Mouse (Mus musculus) neutrophil, adult 5-6 weeks (primary cell): Measurements from ENCODE around the gene Pitpnm2. TPM values are rescaled to one million over a fixed set of nuclear protein-coding genes. Genes with fewer than 3 reads are reported as not detected.

Experiments used
- ATAC-seq: fragments of 151-379, 151-347 bp; 2 replicates; pipeline ENCODE4 v1.8.0; 2017; ENCODE audit warnings: mild to moderate bottlenecking, moderate TSS enrichment; ENCODE audit not compliant: insufficient number of reproducible peaks, poor library complexity, low FRiP score, severe bottlenecking; ENCODE audit errors: extremely low read depth
- total RNA-seq: library from RNA; stranded (forward); fragments of 200-1000 nt; gene quantifications from 2 replicates; pipeline ENCODE4 v1.2.3, GENCODE M21; 2017

Gene Pitpnm2
- total RNA-seq, 1 experiment from 2014 or later = 11.3 TPM

DNA sequence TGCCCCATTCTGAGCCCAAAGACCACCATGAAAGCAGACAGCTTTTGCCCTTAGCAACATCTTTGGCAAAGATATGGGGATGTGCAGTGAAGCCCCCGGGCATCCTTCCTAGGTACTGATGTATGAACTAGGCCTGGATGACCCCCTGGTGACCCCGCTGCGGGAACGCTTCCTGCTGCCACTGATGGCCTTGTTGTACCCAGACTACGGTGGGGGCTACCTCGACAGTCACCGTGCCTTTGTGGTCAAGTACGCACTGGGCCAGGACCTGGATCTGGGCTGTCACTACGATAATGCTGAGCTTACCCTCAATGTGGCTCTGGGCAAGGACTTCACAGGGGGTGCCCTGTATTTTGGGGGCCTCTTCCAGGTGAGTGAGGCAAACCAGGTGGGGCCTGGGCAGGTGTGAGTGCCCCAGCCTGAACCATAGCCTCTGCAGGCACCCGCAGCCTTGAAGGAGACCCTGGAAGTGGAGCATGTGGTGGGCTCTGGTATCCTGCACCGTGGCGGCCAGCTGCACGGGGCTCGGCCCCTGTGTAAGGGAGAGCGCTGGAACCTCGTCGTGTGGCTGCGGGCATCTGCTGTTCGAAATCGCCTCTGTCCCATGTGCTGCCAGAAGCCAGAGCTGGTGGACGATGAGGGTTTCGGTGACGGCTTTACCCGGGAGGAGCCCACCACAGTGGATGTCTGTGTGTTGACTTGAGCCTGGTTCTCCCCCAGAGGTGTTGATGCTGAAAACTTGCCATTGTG, 135.1 kb downstream of the Pitpnm2 start:
- no peak for ATAC-seq

GRCm38 (mm10) chr5:124113030-124113429, 136.5 kb downstream of the Pitpnm2 start:
- ATAC-seq = no peak

GRCm38 (mm10) chr5:124112531-124112930, 137.0 kb downstream of the Pitpnm2 start:
- ATAC-seq = no peak

DNA sequence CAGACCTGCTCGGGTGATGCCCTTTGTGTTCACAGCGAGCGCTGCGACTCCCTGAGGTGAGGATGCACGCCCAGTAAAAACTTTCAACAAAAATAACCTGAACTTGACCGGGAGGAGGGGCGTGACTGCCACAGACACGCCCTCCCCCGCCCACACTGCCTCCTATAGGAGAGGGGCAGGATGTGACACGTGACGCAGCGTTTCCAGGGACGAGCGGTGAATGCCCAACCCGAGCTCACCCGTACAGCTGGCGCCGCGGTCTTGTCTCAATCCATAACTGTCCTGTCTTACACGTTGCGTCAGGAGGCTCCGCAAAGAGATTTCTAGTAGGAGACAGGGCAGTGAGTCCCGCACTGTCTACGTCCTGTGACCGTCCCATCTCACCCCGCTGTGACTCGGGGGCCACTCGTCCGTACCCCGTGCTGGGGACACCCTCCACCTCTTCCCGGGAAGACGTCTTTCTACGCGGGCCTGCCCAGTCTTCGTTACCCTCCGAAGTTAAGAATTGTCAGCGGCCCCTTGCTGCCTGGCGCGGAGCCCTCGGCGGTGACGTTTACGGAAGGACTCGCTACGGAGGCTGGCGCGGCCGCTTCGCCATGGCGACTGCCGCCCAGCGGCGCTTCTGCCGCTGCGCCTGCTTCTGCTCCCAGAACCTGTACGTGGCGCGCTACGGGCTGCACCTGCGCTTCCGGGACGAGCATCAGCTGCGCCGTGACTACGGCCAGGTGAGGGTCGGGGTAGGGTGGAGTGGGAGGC, 137.6 kb downstream of the Pitpnm2 start, which contains the start of gene Ogfod2:
Gene Ogfod2 (plus strand): TSS at position 556 of the 756 bp plus-strand sequence.
- peak; percentile 90 for ATAC-seq

- 0 out of 2 replicates have a peak, but pooled peaks have one; percentile 10 for ATAC-seq
Observed at GRCm38 (mm10) chr5:124111077-124111741, 138.4 kb downstream of the Pitpnm2 start.

- ATAC-seq = no peak
Observed at GRCm38 (mm10) chr5:124103552-124103951, 146.0 kb downstream of the Pitpnm2 start.

- no peak for ATAC-seq
Observed at GRCm38 (mm10) chr5:124103020-124103419, 146.5 kb downstream of the Pitpnm2 start.

- no peak for ATAC-seq
Observed at GRCm38 (mm10) chr5:124102326-124102725, 147.2 kb downstream of the Pitpnm2 start.

DNA sequence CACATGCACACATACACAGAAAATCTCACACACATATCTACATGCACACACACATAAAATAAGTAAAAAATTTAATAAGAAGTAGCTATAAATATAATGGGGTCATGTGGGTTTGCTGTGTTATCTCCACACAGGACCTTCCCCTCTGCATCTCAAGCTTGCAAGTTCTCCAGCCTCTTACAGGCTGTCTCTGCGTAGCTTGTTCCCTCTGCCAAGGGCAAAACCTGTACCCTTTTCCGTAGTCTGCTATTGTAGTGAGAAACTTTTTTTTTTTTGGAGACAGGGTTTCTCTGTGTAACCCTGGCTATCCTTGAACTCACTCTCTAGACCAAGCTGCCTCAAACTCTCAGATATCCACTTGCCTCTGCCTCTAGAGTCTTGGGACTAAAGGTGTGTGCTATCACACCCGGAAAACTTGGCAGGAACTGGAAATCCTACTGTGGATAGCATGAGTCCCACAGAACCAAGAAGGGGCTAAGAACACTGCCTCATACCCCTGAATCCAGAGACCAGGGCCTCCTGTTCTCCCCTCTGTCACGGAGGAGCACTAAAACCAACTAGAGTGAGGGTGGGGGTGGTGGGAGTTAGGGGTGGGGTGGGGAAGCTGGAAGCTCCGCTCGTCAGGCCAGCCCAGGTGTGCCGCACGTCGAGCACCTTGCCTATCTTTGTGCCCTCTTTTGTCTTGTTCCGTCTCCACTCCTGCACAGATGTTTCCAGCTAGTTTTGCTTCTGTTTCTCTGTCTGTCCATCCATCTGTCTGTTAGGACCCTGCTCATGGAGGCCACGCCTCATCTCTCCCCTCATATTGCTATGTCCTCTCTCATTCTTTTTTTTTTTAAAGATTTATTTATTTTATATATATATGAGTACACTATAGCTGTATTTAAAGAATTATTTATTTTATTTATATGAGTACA, 149.2 kb downstream of the Pitpnm2 start:
- ATAC-seq = no peak

- ATAC-seq = no peak
Observed at GRCm38 (mm10) chr5:124098923-124099322, 150.6 kb downstream of the Pitpnm2 start.

DNA sequence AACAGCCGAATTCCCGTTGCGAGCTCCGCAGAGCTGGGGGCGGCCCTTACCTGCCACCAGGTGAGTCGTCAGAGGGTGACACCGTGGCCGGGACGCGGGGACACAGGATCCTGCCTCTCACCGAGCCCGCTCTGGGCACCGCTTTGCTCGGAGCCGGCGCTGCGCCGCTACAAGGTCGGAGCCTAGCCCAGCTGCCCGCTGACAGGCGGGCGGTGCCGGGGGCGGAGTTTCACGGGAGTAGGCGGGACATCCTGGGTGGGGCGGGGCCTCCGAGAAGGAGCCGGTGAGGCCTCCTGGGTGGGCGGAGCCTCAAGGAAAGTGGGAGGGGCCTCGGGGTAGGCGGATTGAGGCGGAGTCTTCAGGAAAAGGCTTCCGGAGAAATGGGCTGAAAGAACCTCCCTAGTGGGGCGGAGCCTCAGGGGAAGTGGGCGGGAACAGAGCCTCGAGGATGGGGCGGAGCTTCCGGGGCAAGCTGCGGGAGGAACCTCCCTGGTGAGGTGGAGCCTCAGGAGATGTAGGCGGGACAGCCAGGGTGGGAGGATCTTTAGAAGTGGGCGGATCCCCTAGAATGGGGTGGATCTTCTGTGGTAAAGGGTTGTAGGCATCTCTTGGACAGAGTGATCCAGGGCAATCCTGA, 153.8 kb downstream of the Pitpnm2 start, which contains the start of gene Abcb9:
Gene Abcb9 (minus strand): TSS at position 203 of the 637 bp plus-strand sequence.
- ATAC-seq = peak; percentile 85

- ATAC-seq = no peak
Observed at GRCm38 (mm10) chr5:124095077-124095581, 154.4 kb downstream of the Pitpnm2 start.

GRCm38 (mm10) chr5:124093852-124094604, 155.5 kb downstream of the Pitpnm2 start:
- ATAC-seq = no peak

GRCm38 (mm10) chr5:124093120-124093794, 156.3 kb downstream of the Pitpnm2 start:
- ATAC-seq = no peak

DNA sequence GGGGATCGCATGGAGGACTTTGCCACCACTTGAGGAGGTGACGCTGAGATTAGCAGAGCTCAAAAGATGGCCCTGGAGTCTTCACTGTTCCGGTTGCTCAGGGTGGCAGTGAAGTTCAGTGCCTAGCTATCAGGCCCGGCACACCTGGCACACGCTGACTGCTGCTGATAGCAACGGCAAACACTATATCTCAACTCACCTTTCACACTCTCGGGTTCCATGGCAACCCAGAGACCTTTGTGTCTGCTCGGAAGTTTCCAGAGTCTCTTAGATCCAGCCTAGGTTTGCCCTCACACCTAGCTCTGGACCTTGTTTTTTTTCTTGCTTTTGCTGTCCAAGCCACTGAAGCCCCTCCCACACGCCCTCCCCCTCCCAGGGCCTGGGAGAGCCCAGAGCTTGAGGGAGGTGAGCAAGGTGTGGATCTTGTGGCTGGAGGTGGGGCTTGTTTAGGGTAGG, 157.6 kb downstream of the Pitpnm2 start:
- no peak for ATAC-seq

GRCm38 (mm10) chr5:124089868-124090267, 159.7 kb downstream of the Pitpnm2 start:
- ATAC-seq = no peak

- ATAC-seq = no peak
Observed at GRCm38 (mm10) chr5:124086876-124087275, 162.7 kb downstream of the Pitpnm2 start.
